Mouse (Mus musculus): Measurements from ENCODE around the gene Epha8. TPM values are rescaled to one million over a fixed set of nuclear protein-coding genes. Genes with fewer than 3 reads are reported as not detected.

Gene Epha8
- 0.24 and 0.80 TPM in 2 replicates for polyA plus RNA-seq (2012; rRNA removed)

GRCm38 (mm10) chr4:136956751-136957446, at the start of gene Epha8:
Epha8 (minus strand) TSS chr4:136956816.

GRCm38 (mm10) chr4:136898637-136899036, 58.0 kb downstream of the Epha8 start, which contains the start of gene C1qa:
C1qa (minus strand) TSS chr4:136898803.

GRCm38 (mm10) chr4:136892811-136893210, 63.8 kb downstream of the Epha8 start, which contains the start of gene C1qc:
C1qc (minus strand) TSS chr4:136893065.

GRCm38 (mm10) chr4:136886101-136886500, 70.5 kb downstream of the Epha8 start, which contains the start of gene C1qb:
C1qb (minus strand) TSS chr4:136886187.

Other genes starting within 250 kb of the Epha8 start
- 0.41 and 0.42 TPM in 2 replicates for gene Ephb2, start 120.8 kb downstream of the Epha8 start, polyA plus RNA-seq (2012; rRNA removed)
- 188 and 207 TPM in 2 replicates for gene C1qb, start 70.6 kb downstream of the Epha8 start, polyA plus RNA-seq (2012; rRNA removed)
- gene C1qc, start 63.8 kb downstream of the Epha8 start, polyA plus RNA-seq (2012; rRNA removed): 129 and 153 TPM in 2 replicates
- gene C1qa, start 58.0 kb downstream of the Epha8 start, polyA plus RNA-seq (2012; rRNA removed): 106 and 113 TPM in 2 replicates
- 1.5 and 2.1 TPM in 2 replicates for gene Zbtb40, start 92.0 kb upstream of the Epha8 start, polyA plus RNA-seq (2012; rRNA removed)